Mouse (Mus musculus) brain, embryonic 14.5 days (tissue): ENCODE results near the gene Pknox1.

Experiments
- CTCF ChIP-seq: fragments of 200-500 bp; IDR thresholded peaks from 2 replicates; pipeline ENCODE4 v1.5.1; 2012; ENCODE audit warnings: inconsistent platforms, mild to moderate bottlenecking, moderate library complexity, borderline replicate concordance; ENCODE audit not compliant: insufficient read depth, insufficient read length; ENCODE audit errors: extremely low read depth
- POLR2A ChIP-seq: fragments of 200-500 bp; IDR thresholded peaks from 2 replicates; pipeline ENCODE4 v1.6.1; 2012; ENCODE audit warnings: mild to moderate bottlenecking, inconsistent platforms, borderline replicate concordance; ENCODE audit not compliant: poor library complexity, insufficient read depth, insufficient read length, severe bottlenecking; ENCODE audit errors: extremely low read depth

DNA sequence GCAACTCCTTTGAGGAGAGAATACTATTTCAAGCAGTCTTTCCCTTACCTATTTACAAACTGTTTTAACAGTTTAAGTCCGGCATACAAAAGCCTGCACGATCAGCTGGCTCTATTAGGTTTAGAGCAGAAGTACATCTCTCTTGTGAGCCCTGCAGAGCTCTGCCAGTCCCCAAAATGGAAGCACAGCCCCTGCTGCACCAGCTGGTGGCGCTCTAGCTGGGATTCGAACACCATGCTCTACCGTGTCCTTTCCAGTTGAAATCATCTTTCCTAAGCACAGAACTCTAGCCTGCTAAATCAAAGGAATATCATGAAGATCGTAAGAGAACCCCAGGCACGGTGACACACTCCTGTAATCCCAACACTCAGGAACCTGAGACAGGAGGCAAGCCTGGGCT lies 41.9 kb downstream of the Pknox1 start:
- no peak for TF ChIP-seq POLR2A
- peak; percentile 29; the same call in 1 of the 2 replicates for TF ChIP-seq CTCF
